Mouse (Mus musculus) small intestine, adult 2 months (tissue): Measurements from ENCODE around the gene Iffo1. TPM values are rescaled to one million over a fixed set of nuclear protein-coding genes. Genes with fewer than 3 reads are reported as not detected.
A peak's percentile ranks its signal among the peaks of the same experiment; 100 is the strongest.

Source experiments
- H3K27ac ChIP-seq: fragments of 200-500 bp; 2 replicates; pipeline ENCODE4 v1.5.1; 2012; ENCODE audit warnings: low read depth, low read length, control low read depth, inconsistent platforms; ENCODE audit not compliant: insufficient read depth
- H3K27me3 ChIP-seq: fragments of 200-500 bp; 2 replicates; pipeline ENCODE4 v1.6.1; 2012; ENCODE audit warnings: mild to moderate bottlenecking, moderate library complexity, low read length, inconsistent platforms; ENCODE audit not compliant: control insufficient read depth, insufficient read depth
- H3K36me3 ChIP-seq: fragments of 200-500 bp; 2 replicates; pipeline ENCODE4 v1.6.1; 2012; ENCODE audit warnings: mild to moderate bottlenecking, low read length, control low read depth, inconsistent platforms; ENCODE audit not compliant: control insufficient read depth, insufficient read depth
- H3K4me1 ChIP-seq: fragments of 200-500 bp; 2 replicates; pipeline ENCODE4 v1.6.1; 2012; ENCODE audit warnings: low read length, inconsistent platforms, mixed read lengths; ENCODE audit not compliant: control insufficient read depth, insufficient read depth, insufficient read length
- H3K4me3 ChIP-seq: fragments of 200-500 bp; 2 replicates; pipeline ENCODE4 v1.5.1; 2012; ENCODE audit warnings: low read depth, mild to moderate bottlenecking, control low read depth, inconsistent platforms, low read length, moderate library complexity
- CTCF ChIP-seq: fragments of 200-500 bp; IDR thresholded peaks from 2 replicates; pipeline ENCODE4 v1.5.1; 2012; ENCODE audit warnings: low read depth, mild to moderate bottlenecking, control low read depth, inconsistent platforms, low read length, moderate library complexity, mixed read lengths; ENCODE audit not compliant: insufficient replicate concordance, insufficient read length; ENCODE audit errors: extremely low read depth
- POLR2A ChIP-seq: fragments of 200-500 bp; IDR thresholded peaks from 2 replicates; pipeline ENCODE4 v1.6.1; 2012; ENCODE audit warnings: low read depth, mild to moderate bottlenecking, control low read depth, inconsistent platforms, low read length, moderate library complexity
- WGBS: fragments of 180-500 bp; shearing (Covaris S2); methylation state at CpG from one replicate; pipeline ENCODE4 v1.1.7; 2018; 5-methylcytosine and 5-hydroxymethylcytosine counted together
- polyA plus RNA-seq: library from polyadenylated mRNA; depleted of rRNA; stranded (reverse); fragments of >200 nt; gene quantifications from 2 replicates; pipeline ENCODE4 v1.2.3, GENCODE M21; 2012

Iffo1 gene
- polyA plus RNA-seq, 1 experiment, result 13.0 TPM

- no peak for TF ChIP-seq POLR2A
- no peak for TF ChIP-seq CTCF
- Histone ChIP-seq H3K4me3 (peak overlapping the region; percentile 7; the same call in 1 of the 2 replicates), H3K36me3 (peaks cover 44% of the 10 kb centered on the region), H3K27ac (no peak overlapping the region), H3K4me1 (peaks cover 16% of the 10 kb centered on the region), H3K27me3 (no peaks in the 10 kb centered on the region)
- 45% methylated on average over 3 of the region's 3 CpGs for WGBS
These were observed 46.5 kb upstream of the Iffo1 start for GRCm38 (mm10) chr6:125098513-125098912.

- Histone ChIP-seq H3K4me1 (peaks cover 16% of the 10 kb centered on the region), H3K27ac (no peak overlapping the region), H3K4me3 (no peak overlapping the region), H3K27me3 (no peaks in the 10 kb centered on the region), H3K36me3 (peaks cover 51% of the 10 kb centered on the region)
- TF ChIP-seq CTCF (no peak), POLR2A (no peak)
- 49% methylated on average over 5 of the region's 5 CpGs for WGBS
These were observed 45.5 kb upstream of the Iffo1 start for GRCm38 (mm10) chr6:125099421-125099971.

- Histone ChIP-seq H3K27me3 (no peaks in the 10 kb centered on the region), H3K4me3 (no peak overlapping the region), H3K4me1 (peaks cover 16% of the 10 kb centered on the region; the same call in 1 of the 2 replicates), H3K27ac (no peak overlapping the region), H3K36me3 (peaks cover 68% of the 10 kb centered on the region)
- TF ChIP-seq POLR2A (no peak), CTCF (no peak)
- 95% methylated on average over 9 of the region's 9 CpGs for WGBS
These were observed 43.6 kb upstream of the Iffo1 start for GRCm38 (mm10) chr6:125101444-125101843.

- H3K4me1 ChIP-seq, result peaks cover 4% of the 10 kb centered on the region; the same call in 1 of the 2 replicates
- no peak overlapping the region for H3K27ac ChIP-seq
- H3K36me3 ChIP-seq, result peaks cover 88% of the 10 kb centered on the region
- 58% methylated on average over 4 of the region's 4 CpGs for WGBS
- no peaks in the 10 kb centered on the region for H3K27me3 ChIP-seq
- TF ChIP-seq POLR2A (no peak), CTCF (no peak)
- no peak overlapping the region for H3K4me3 ChIP-seq
These were observed 40.8 kb upstream of the Iffo1 start for GRCm38 (mm10) chr6:125104223-125104622.

- no peaks in the 10 kb centered on the region for H3K27me3 ChIP-seq
- H3K36me3 ChIP-seq, result peaks cover 90% of the 10 kb centered on the region
- H3K4me1 ChIP-seq, result no peaks in the 10 kb centered on the region
- no peak overlapping the region for H3K4me3 ChIP-seq
- TF ChIP-seq POLR2A (no peak), CTCF (peak; percentile 27; the same call in 1 of the 2 replicates)
- no peak overlapping the region for H3K27ac ChIP-seq
- WGBS, result 96% methylated on average over 2 of the region's 2 CpGs
These were observed 37.3 kb upstream of the Iffo1 start for GRCm38 (mm10) chr6:125107705-125108104.

- Histone ChIP-seq H3K27ac (no peak overlapping the region), H3K4me1 (no peaks in the 10 kb centered on the region)
- WGBS, result 92% methylated on average over 14 of the region's 14 CpGs
These were observed 35.7 kb upstream of the Iffo1 start for GRCm38 (mm10) chr6:125109371-125109770.

GRCm38 (mm10) chr6:125110927-125111326 lies 34.1 kb upstream of the Iffo1 start:
- Histone ChIP-seq H3K4me1 (no peaks in the 10 kb centered on the region), H3K4me3 (no peak overlapping the region), H3K27ac (no peak overlapping the region), H3K27me3 (no peaks in the 10 kb centered on the region), H3K36me3 (peaks cover 90% of the 10 kb centered on the region)
- TF ChIP-seq CTCF, result peak; percentile 45; the same call in 1 of the 2 replicates
- TF ChIP-seq POLR2A, result no peak
- WGBS, result 90% methylated on average over 7 of the region's 7 CpGs

More at GRCm38 (mm10) chr6:125109371-125109770, 35.7 kb upstream of the Iffo1 start:
- no peak for TF ChIP-seq POLR2A
- no peak for TF ChIP-seq CTCF
- H3K4me3 ChIP-seq, result no peak overlapping the region
- H3K36me3 ChIP-seq, result peaks cover 93% of the 10 kb centered on the region
- H3K27me3 ChIP-seq, result no peaks in the 10 kb centered on the region
